Mouse (Mus musculus) gastrocnemius, adult 18-20 months (tissue): Measurements from ENCODE around the gene Hist1h1b. TPM values are rescaled to one million over a fixed set of nuclear protein-coding genes. Genes with fewer than 3 reads are reported as not detected.

ENCODE experiments used
- DNase-seq: peaks from one replicate; pipeline ENCODE4 v3.0.0; 2021; ENCODE audit warnings: low spot score
- microRNA-seq: library from miRNA; unstranded; fragments of <30 nt; microRNA quantifications from one replicate; pipeline ENCODE4 v1.2.0, GENCODE M21; 2021
- total RNA-seq, 2 experiments: library from RNA; stranded (reverse); gene quantifications; 2 replicates each; pipeline ENCODE4 v1.2.3; 2021

Gene Hist1h1b
- total RNA-seq, 2 experiments from 2014 or later, result 0.32 to 0.52 TPM

GRCm38 (mm10) chr13:21733466-21733865 is 47.0 kb downstream of the Hist1h1b start:
- DNase-seq, result no peak

Small RNA genes within 50 kb of the gene (microRNA-seq; reads per million reads assigned to microRNA genes)
- gene Gm19658 (not detected), gene Gm44346 (not detected), gene Gm44454 (not detected)

Other genes starting within 250 kb of the Hist1h1b start
- 1 to 10 TPM; 6.2 to 6.3 TPM for gene Zkscan8, start 249.5 kb downstream of the Hist1h1b start, total RNA-seq
- gene Olfr1366, start 237.8 kb downstream of the Hist1h1b start, total RNA-seq, result not detected
- not detected for gene Olfr1535, start 220.7 kb downstream of the Hist1h1b start, total RNA-seq
- gene Olfr1364, start 198.9 kb downstream of the Hist1h1b start, total RNA-seq, result not detected
- not detected for gene Olfr1362, start 166.6 kb downstream of the Hist1h1b start, total RNA-seq
- not detected for gene Olfr11, start 138.1 kb downstream of the Hist1h1b start, total RNA-seq
- gene Olfr1361, start 117.2 kb downstream of the Hist1h1b start, total RNA-seq, result not detected
- gene Olfr1360, start 103.2 kb downstream of the Hist1h1b start, total RNA-seq, result not detected
- not detected for gene Olfr1359, start 82.5 kb downstream of the Hist1h1b start, total RNA-seq
- gene Hist1h2bl, start 64.5 kb downstream of the Hist1h1b start, total RNA-seq, result 1 to 10 TPM; 3.4 to 3.7 TPM
- 1 to 10 TPM in 1 of 2 experiments, not detected in 1; 1.5 TPM for gene Hist1h2ai, start 64.2 kb downstream of the Hist1h1b start, total RNA-seq
- gene Hist1h3h, start 63.0 kb downstream of the Hist1h1b start, total RNA-seq, result 1 to 10 TPM in 1 of 2 experiments, not detected in 1; 2.3 TPM
- gene Hist1h2bm, start 58.6 kb downstream of the Hist1h1b start, total RNA-seq, result not detected
- under 1 TPM; 0.43 to 0.59 TPM for gene Hist1h4j, start 45.6 kb downstream of the Hist1h1b start, total RNA-seq
- gene Hist1h4k, start 30.1 kb downstream of the Hist1h1b start, total RNA-seq, result 10 to 100 TPM; 15.2 to 22.0 TPM
- gene Hist1h2ak, start 26.8 kb downstream of the Hist1h1b start, total RNA-seq, result not detected
- 1 to 10 TPM in 1 of 2 experiments, not detected in 1; 1.1 TPM for gene Hist1h2bn, start 26.5 kb downstream of the Hist1h1b start, total RNA-seq
- gene Hist1h3i, start 2.7 kb upstream of the Hist1h1b start, total RNA-seq, result 10 to 100 TPM; 12.0 to 12.2 TPM
- gene Hist1h2an, start 6.6 kb upstream of the Hist1h1b start, total RNA-seq, result not detected
- gene Hist1h2bp, start 6.8 kb upstream of the Hist1h1b start, total RNA-seq, result not detected
- 10 to 100 TPM; 14.4 to 17.7 TPM for gene Hist1h2bq, start 29.6 kb upstream of the Hist1h1b start, total RNA-seq
- gene Hist1h2ao, start 29.8 kb upstream of the Hist1h1b start, total RNA-seq, result 1 to 10 TPM; 3.1 to 3.5 TPM
- 10 to 100 TPM; 46.0 to 49.7 TPM for gene Hist1h4m, start 31.1 kb upstream of the Hist1h1b start, total RNA-seq
- 1 to 10 TPM; 5.3 to 9.1 TPM for gene Hist1h4n, start 51.6 kb upstream of the Hist1h1b start, total RNA-seq
- gene Hist1h2ap, start 52.9 kb upstream of the Hist1h1b start, total RNA-seq, result not detected
- gene Hist1h2br, start 53.1 kb upstream of the Hist1h1b start, total RNA-seq, result 10 to 100 TPM; 14.3 to 17.8 TPM
- gene Zfp184, start 164.5 kb upstream of the Hist1h1b start, total RNA-seq, result under 1 TPM; 0.48 to 0.69 TPM
- gene Pom121l2, start 200.6 kb upstream of the Hist1h1b start, total RNA-seq, result not detected
- not detected for gene Prss16, start 229.1 kb upstream of the Hist1h1b start, total RNA-seq